Mouse (Mus musculus): ENCODE measurements at regions not wholly inside any gene's neighbourhood (a gene's known extent, or its start where the extent isn't known, plus 50 kb on each side); places are given as distances from the start of the nearest gene placed in this dataset.

GRCm38 (mm10) chr12:79941828-79942227 lies 171.0 kb downstream of the Zfp36l1 start:
- TF ChIP-seq MAFK (IDR thresholded peaks at IDR 0.05; ENCODE audit: insufficient read depth, low read depth, low read length) (no peak), CHD2 (IDR thresholded peaks at IDR 0.05; ENCODE audit: low read depth, low read length) (no peak), HCFC1 (IDR thresholded peaks at IDR 0.05; ENCODE audit: borderline replicate concordance, insufficient read depth, low read length) (no peak)

All from ES-E14 (cell line).